Mouse (Mus musculus) ES-E14 (cell line): ENCODE measurements around the gene Gpld1.

Experiments
- HCFC1 ChIP-seq: IDR thresholded peaks from 2 replicates; pipeline ENCODE4 v1.6.1; 2012; ENCODE audit warnings: low read length, inconsistent platforms, borderline replicate concordance; ENCODE audit not compliant: insufficient read depth
- MAFK ChIP-seq: IDR thresholded peaks from 2 replicates; pipeline ENCODE4 v1.6.1; 2014; ENCODE audit warnings: mild to moderate bottlenecking, low read depth, low read length, inconsistent platforms; ENCODE audit not compliant: insufficient read depth

- TF ChIP-seq MAFK, result no peak
- no peak for TF ChIP-seq HCFC1
These were observed 21.7 kb upstream of the Gpld1 start for GRCm38 (mm10) chr13:24921281-24921680.
